Mouse (Mus musculus) frontal cortex, postnatal 14 days (tissue): ENCODE data around the gene Gin1.

Experiments used
- DNase-seq, 2 experiments: peaks; one replicate each; pipeline ENCODE4 v3.0.0; 2022; ENCODE audit warnings: low spot score in 2 of 2

The Gin1 gene

DNA sequence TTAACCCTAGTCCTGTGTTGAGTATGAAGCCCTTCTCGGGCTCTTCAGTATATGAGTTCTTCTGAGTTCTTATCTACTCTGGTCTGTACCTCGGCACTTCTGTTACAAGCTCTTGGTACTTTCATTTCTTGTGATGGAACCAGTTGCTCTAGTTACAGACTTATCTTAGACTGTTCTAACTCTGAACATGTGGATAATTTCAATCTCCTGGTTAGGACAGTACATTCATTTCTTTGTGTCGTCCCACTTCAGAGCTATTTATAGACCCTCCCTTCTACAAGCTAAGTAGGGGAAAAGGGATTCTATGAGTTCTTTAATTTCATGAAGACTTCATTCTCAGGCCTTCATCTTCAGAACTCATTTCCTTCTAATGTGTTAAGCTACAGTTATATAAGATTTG lies 17.7 kb downstream of the Gin1 start:
- DNase-seq: no peak

DNA sequence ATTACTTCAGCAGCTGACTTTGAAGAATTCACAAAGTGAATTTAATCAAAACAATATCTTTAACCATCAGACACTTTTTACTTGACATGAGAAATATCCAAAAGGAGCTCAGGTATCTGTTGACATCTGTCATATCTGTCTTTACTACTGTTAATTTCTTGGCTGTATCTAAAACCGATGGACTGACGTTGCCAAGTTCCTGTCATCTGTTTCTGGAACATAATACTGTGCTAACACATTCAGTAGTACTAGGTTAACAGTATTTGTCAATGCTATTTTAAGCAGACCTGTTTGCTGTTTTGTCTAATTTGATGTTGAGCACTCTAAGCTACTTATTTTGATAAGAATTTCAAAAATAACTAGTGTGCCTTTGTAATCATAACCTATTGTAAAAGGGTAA lies 18.5 kb downstream of the Gin1 start:
- DNase-seq: no peak

DNA sequence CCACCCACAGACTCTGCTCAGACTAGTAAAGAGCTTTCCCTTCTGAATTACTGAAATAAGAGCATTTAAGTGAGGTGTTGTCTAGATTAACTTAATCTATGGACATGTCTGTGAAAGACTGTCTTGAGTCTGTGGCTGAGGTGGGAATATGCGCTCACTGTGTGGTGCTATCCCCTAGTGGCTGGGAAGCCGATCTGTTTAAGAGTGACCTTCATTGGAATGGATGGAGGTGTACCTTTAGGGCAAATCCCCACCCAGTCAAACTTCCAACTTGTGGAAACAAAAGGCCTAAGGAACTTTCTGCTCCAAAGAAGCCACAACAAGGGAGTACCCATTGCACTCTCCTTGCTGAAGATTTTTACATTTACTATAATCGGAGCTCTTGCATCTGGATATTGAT lies 24.1 kb downstream of the Gin1 start:
- no peak for DNase-seq

DNA sequence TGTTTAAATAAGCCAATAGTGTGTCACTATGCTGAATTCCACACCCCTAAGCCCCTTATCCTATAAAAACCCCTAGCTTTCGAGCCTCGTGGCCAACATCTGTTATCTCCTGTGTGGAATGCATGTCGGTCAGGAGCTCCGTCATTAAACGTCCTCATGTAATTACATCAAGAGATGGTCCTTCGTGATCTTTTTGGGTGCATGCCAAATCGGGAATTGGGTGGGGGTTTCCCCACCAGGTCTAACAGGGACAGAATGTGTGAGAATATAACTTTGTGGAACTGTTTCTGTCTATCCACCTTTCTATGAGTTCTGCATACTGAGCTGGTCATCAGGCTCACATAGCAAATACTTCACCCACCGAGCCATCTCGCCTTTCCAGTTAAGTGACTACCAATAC lies 26.0 kb downstream of the Gin1 start:
- no peak for DNase-seq

DNA sequence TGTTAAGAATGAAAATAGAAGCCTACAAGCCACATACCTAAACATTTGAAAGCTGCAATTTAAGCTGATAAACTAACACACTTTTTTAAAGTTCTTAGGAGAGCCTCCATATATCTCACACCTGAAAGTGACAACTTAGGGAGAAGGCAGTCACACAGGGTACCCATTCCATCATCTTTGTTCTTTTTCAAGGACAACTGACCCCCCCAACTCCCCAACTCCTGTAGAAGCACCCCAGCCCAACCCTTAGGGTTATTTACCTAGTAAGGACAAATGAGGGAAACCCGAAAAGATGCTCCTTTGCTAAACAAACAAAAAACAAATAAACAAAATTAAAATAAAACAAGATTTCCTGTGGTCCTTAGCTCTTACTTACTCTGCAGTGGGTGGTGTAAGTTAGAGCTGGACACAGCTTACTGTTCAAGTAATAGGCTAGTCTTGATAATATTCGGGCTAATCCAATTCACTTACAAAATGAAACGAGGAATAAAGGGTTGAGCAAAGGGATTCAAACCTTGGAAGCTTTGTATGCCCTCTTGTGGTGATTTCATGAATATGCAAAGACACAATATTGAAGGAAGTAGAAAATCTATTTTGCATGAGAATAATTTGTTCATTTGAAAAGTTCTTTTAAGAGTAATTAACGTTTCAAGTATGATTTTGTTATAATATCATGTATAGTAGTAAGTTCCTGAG lies 32.4 kb downstream of the Gin1 start:
- no peak for DNase-seq

DNA sequence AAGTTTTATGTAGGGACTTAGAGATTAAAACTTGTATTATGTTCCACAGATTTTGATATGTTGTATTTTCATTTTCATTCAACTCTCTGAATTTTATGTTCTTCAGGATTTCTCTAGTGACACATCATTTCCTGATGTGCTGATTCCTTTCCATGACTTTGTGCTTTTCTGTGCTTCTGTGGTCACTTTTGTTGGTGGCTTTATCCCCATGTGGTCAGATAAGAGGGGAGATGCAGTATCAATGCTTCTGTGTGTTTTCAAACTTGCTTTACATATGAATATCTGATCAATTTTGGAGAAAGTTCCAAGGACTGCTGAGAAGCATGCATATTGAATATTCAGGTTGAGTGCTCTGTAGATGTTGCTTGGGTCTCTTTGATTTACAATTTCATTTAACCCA lies 34.5 kb downstream of the Gin1 start:
- no peak for DNase-seq

DNA sequence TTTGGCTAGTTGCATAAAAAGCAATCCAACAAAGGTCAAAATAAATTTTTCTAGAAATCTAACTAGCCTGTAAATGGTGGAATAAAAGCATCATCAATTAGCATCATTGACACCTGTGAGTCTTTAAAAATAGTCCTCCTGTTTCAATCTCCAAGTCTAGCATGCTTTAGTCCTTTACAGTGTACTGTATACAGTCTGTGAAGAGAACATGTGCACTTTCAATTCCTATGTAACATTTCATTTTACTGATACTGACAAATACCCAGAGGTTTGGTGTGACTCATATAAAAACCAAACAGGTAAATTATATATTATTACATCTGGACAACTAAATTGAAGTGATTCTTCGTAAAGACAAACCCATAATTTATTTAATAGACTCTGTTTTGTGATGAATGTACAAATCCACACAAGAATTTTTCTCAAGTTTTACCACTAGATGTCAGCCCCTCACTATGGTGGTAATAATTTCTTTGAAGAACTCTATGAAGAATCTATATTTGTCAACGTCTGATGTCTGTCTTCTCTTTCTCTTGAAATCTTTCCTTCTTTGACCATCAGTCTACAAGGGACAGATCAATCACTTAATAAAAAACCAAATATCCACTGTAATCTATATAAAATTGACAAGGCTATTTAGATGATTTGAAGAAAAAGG lies 39.4 kb downstream of the Gin1 start:
- DNase-seq: no peak

DNA sequence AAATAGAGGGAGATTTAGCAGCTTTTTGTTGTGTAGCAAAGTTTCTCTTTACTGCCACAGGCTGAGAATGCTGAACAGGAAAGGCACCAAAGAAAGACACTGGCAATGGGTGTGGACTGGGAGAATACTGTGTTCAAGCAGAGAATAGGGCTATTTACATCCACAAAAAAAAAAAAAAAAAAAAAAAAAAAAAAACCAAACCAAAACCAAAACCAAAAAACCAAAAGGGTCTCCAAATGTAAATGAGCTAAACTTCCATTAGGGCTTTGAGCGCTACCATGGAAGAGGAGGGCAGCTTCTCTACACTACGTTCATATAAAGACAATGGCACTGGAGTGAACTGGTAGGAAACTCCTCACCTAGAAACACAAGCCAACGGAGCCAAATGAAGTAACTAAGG lies 51.3 kb downstream of the Gin1 start:
- no peak for DNase-seq

DNA sequence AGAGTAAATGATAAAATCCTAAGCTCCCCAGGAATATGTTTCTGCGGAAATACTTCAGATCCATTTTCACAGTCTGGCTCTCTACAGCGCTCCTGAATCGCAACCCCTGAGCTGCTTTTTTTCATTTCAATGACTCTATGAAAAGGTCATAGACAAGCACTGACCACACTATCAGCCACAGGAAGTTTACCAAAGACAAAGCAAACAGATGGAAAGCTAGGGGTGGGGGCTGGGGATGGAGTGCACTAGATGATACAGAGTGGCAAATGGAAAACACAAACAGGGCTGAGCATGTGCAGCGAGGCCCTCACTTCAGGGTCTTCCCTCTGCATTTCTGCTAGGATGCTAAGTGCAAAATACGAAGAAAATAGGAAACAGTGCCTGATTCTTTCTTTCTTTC lies 52.2 kb downstream of the Gin1 start:
- no peak for DNase-seq

DNA sequence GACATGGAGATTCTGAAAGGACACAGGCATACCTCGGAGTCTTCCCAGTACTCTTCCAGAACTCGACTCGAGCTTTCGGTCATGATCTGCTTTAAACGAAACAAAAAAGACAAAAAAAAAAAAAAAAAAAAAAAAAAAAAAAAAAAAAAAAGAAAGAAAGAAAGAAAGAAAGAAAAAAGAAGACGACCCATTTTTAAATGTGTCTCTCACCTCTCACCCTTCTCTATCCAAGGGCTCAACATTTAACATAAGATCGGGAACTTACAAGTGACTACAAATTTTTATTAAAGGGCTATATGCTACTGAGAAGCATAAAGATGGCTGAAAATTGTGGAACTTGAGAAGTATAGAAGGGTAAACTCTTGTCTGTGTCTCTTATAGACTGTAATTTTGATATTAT lies 52.9 kb downstream of the Gin1 start:
- DNase-seq: no peak

DNA sequence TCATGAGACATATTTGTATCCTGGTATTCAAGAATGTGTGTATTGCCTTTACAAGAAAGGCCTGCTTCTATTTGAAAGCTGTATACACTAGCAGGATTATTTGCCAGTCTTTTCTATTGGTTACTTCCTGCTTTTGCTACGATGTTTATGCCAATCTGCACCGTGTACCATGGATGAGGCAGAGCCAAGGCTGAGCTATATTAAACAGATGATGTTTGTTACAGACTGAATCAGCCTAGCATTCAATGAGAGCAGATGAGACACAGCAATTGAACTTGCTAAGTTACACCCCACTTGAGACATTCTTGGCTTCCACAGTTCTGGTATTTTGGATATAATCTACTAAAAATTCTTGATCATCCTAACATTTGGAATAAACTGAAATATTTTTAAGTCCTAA lies 57.6 kb downstream of the Gin1 start:
- no peak for DNase-seq

DNA sequence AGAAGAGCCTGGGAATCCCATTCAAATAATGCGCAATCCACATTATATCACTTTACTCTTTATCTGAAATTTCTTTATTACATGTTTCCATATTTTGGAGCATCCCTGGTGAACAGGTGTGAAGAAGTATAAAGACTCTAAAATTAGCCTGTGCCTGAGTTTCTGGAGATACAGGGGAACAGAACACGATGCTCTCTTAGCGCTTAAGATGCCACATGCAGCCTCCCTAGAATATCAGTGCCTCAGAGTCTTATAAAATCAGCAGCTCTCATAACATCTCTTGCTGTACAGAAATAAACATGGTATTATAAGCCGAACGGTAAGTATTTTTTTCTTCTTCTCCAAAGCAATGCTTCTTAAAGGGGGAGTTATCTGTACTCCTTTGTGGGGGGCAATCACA lies 58.1 kb downstream of the Gin1 start:
- DNase-seq: no peak

DNA sequence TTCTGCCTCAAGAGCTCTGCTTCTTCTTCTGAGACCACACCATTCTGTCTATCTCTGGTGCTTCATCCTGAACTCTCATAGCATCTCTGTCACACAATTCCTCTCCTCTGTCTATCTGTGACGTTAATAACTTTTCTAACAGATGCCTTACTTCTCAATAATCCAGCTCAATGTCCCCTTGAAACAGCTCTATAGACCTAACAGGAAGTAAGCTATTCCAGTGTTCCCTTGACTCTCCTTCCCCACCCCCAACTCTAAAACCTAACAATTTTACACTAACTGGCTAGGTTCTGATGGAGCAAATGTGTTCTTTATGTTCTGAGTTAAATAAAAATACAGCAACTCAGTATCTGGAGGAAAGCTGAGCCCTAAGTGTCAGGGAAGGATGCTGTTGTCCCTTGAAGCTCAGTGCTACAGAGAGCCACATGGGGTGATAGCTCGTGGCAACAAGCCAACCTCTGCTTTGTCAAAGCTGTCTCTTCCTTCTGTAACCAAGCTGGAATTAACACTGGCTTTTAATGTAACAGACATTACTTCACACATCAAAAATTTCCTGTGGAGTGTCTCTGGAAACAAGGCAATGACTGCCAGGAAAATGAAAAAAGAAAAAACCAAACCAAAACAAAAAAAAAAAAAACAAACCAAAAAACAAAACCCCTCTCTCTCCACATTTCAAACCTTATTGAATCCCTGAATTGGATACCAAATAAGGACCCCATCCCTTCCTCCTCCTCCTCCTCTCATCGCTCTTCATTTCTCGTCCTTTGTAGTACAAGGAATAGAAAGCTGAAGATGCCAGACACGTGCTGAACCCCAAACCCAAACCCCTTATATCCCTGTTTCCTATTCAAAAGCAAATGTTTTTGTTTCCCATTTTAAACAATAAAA lies 63.7 kb downstream of the Gin1 start:
- peak in 1 of 2 experiments; percentile 21 for DNase-seq

DNA sequence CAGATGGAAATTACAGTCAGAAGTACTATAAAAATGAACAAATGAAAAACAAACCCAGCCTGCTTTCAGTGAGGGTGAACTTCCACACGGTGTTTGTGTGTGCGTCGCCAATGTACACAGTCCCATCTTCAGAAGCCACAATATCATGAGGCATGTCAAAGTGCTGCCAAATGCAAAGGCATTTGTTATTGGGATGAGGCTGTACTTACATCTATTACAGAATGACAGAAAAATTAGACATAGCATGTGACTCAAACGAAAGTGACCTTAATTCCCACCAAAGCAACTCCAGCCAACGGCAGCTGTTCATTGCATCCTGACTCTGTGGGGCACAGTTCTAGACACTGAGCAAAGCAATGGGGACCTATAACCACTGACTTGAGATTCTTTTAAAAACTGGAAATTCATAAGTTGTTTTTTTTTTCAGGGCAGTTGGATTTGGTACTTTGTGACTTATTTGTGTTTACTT lies 64.4 kb downstream of the Gin1 start:
- DNase-seq: no peak
